Mouse (Mus musculus): ENCODE data around the gene Phf12. TPM values are rescaled to one million over a fixed set of nuclear protein-coding genes. Genes with fewer than 3 reads are reported as not detected.
"Not testable (repeated sequence)": the region's sequence is repeated elsewhere in the genome, so short reads cannot be mapped to it uniquely, and the experiment has no call there.

The Phf12 gene
- polyA plus RNA-seq, 2 experiments = 18.3 to 81.2 TPM

GRCm38 (mm10) chr11:78037831-78038752 is 55.5 kb downstream of the Phf12 start, which contains the start of gene Flot2:
Flot2 (plus strand) TSS chr11:78037931.
- H3K4me1 ChIP-seq (ENCODE audit: control insufficient read depth, insufficient read depth, low read length) = peaks cover 14% of the 10 kb centered on the region
- 1% methylated on average over 36 of the region's 55 CpGs for WGBS
- peaks cover 15% of the 10 kb centered on the region for H3K36me3 ChIP-seq (ENCODE audit: control insufficient read depth, insufficient read depth, low read length)

GRCm38 (mm10) chr11:78040878-78041277 is 58.3 kb downstream of the Phf12 start:
- no peak overlapping the region for H3K27ac ChIP-seq (replicated peaks; ENCODE audit: low read depth, low read length)
- H3K9ac ChIP-seq (ENCODE audit: low read depth, low read length, severe bottlenecking) = no peak overlapping the region
- no peak for DNase-seq (ENCODE audit: low spot score)
- TF ChIP-seq POLR2A (IDR thresholded peaks at IDR 0.05; ENCODE audit: borderline replicate concordance, extremely low read depth, insufficient read depth, insufficient read length) = no peak
- 68% methylated on average over 2 of the region's 2 CpGs for WGBS
- H3K36me3 ChIP-seq (ENCODE audit: control insufficient read depth, insufficient read depth, low read length) = no peaks in the 10 kb centered on the region
- no peak overlapping the region for H3K4me3 ChIP-seq (replicated peaks; ENCODE audit: low read length)
- H3K27me3 ChIP-seq (ENCODE audit: control insufficient read depth, insufficient read depth, low read length) = no peaks in the 10 kb centered on the region
- no peaks in the 10 kb centered on the region for H3K9me3 ChIP-seq (ENCODE audit: control insufficient read depth, low read length)
- peaks cover 13% of the 10 kb centered on the region for H3K4me1 ChIP-seq (ENCODE audit: control insufficient read depth, insufficient read depth, low read length)
- no peak overlapping the region for H3K4me2 ChIP-seq (replicated peaks; ENCODE audit: low read depth, low read length, severe bottlenecking)
- ATAC-seq (ENCODE audit: low FRiP score, low read depth) = no peak

More at GRCm38 (mm10) chr11:78037831-78038752, 55.5 kb downstream of the Phf12 start, which contains the start of gene Flot2:
- DNase-seq (ENCODE audit: low spot score) (peak; percentile 52), ATAC-seq (ENCODE audit: low FRiP score, low read depth) (peak; percentile 84)
- Histone ChIP-seq H3K9ac (ENCODE audit: low read depth, low read length, severe bottlenecking) (peak within 1 kb of the TSS; percentile 85), H3K4me2 (replicated peaks; ENCODE audit: low read depth, low read length, severe bottlenecking) (peak within 1 kb of the TSS; percentile 84), H3K9me3 (ENCODE audit: control insufficient read depth, low read length) (no peaks in the 10 kb centered on the region), H3K27me3 (ENCODE audit: control insufficient read depth, insufficient read depth, low read length) (no peaks in the 10 kb centered on the region), H3K27ac (replicated peaks; ENCODE audit: low read depth, low read length) (peak within 1 kb of the TSS; percentile 75; the same call in 1 of the 2 replicates), H3K4me3 (replicated peaks; ENCODE audit: low read length) (peak within 1 kb of the TSS; percentile 87)
- no peak for TF ChIP-seq POLR2A (IDR thresholded peaks at IDR 0.05; ENCODE audit: borderline replicate concordance, extremely low read depth, insufficient read depth, insufficient read length)

GRCm38 (mm10) chr11:78042290-78042870 is 59.8 kb downstream of the Phf12 start:
- H3K9me3 ChIP-seq (ENCODE audit: control insufficient read depth, low read length); H3K4me2 ChIP-seq (replicated peaks; ENCODE audit: low read depth, low read length, severe bottlenecking); H3K27ac ChIP-seq (replicated peaks; ENCODE audit: low read depth, low read length); H3K4me3 ChIP-seq (replicated peaks; ENCODE audit: low read length); H3K9ac ChIP-seq (ENCODE audit: low read depth, low read length, severe bottlenecking); H3K27me3 ChIP-seq (ENCODE audit: control insufficient read depth, insufficient read depth, low read length); H3K36me3 ChIP-seq (ENCODE audit: control insufficient read depth, insufficient read depth, low read length); ATAC-seq (ENCODE audit: low FRiP score, low read depth); DNase-seq (ENCODE audit: low spot score): not testable (repeated sequence)
- peaks cover 12% of the 10 kb centered on the region for H3K4me1 ChIP-seq (ENCODE audit: control insufficient read depth, insufficient read depth, low read length)
- WGBS = 96% methylated on average over 4 of the region's 4 CpGs

GRCm38 (mm10) chr11:78044758-78045251 is 62.3 kb downstream of the Phf12 start:
- H3K4me2 ChIP-seq (replicated peaks; ENCODE audit: low read depth, low read length, severe bottlenecking) = no peak overlapping the region
- H3K9me3 ChIP-seq (ENCODE audit: control insufficient read depth, low read length) = no peaks in the 10 kb centered on the region
- DNase-seq (ENCODE audit: low spot score) (no peak), ATAC-seq (ENCODE audit: low FRiP score, low read depth) (no peak)
- H3K27me3 ChIP-seq (ENCODE audit: control insufficient read depth, insufficient read depth, low read length) = no peaks in the 10 kb centered on the region
- WGBS = 67% methylated on average over 5 of the region's 5 CpGs
- peaks cover 7% of the 10 kb centered on the region for H3K36me3 ChIP-seq (ENCODE audit: control insufficient read depth, insufficient read depth, low read length)
- H3K4me3 ChIP-seq (replicated peaks; ENCODE audit: low read length) = no peak overlapping the region
- H3K4me1 ChIP-seq (ENCODE audit: control insufficient read depth, insufficient read depth, low read length) = 0 out of 2 replicates have a peak, but pooled peaks cover 2% of the 10 kb centered on the region
- no peak overlapping the region for H3K9ac ChIP-seq (ENCODE audit: low read depth, low read length, severe bottlenecking)
- H3K27ac ChIP-seq (replicated peaks; ENCODE audit: low read depth, low read length) = no peak overlapping the region
- no peak for TF ChIP-seq POLR2A (IDR thresholded peaks at IDR 0.05; ENCODE audit: borderline replicate concordance, extremely low read depth, insufficient read depth, insufficient read length)

- H3K27ac ChIP-seq (replicated peaks; ENCODE audit: low read depth, low read length); H3K4me2 ChIP-seq (replicated peaks; ENCODE audit: low read depth, low read length, severe bottlenecking); H3K4me1 ChIP-seq (ENCODE audit: control insufficient read depth, insufficient read depth, low read length); H3K9me3 ChIP-seq (ENCODE audit: control insufficient read depth, low read length); H3K27me3 ChIP-seq (ENCODE audit: control insufficient read depth, insufficient read depth, low read length); H3K4me3 ChIP-seq (replicated peaks; ENCODE audit: low read length); H3K9ac ChIP-seq (ENCODE audit: low read depth, low read length, severe bottlenecking); ATAC-seq (ENCODE audit: low FRiP score, low read depth); DNase-seq (ENCODE audit: low spot score): not testable (repeated sequence)
- peaks cover 20% of the 10 kb centered on the region for H3K36me3 ChIP-seq (ENCODE audit: control insufficient read depth, insufficient read depth, low read length)
- WGBS = 96% methylated on average over 2 of the region's 4 CpGs
Observed at GRCm38 (mm10) chr11:78048637-78049036, 66.1 kb downstream of the Phf12 start.

Data from limb, embryonic 14.5 days (tissue).